Mouse (Mus musculus) heart, embryonic 10.5 days (tissue): Measurements from ENCODE around the gene Tmem181a. TPM values are rescaled to one million over a fixed set of nuclear protein-coding genes. Genes with fewer than 3 reads are reported as not detected.

ENCODE experiments used
- polyA plus RNA-seq: library from polyadenylated mRNA; unstranded; fragments of >200 nt; fragmentation: Nextera tagmentation; extraction: Ambion mirVana; gene quantifications from 2 replicates; pipeline ENCODE4 v1.2.1, GENCODE M21; 2016

Gene Tmem181a
- polyA plus RNA-seq, 1 experiment from 2014 or later, result 18.1 TPM

Other genes starting within 250 kb of the Tmem181a start
- gene Serac1, start 177.1 kb upstream of the Tmem181a start, polyA plus RNA-seq, result 4.9 and 5.5 TPM in 2 replicates
- 150 TPM in 2 replicates for gene Gtf2h5, start 177.1 kb upstream of the Tmem181a start, polyA plus RNA-seq
- gene Tulp4, start 150.4 kb upstream of the Tmem181a start, polyA plus RNA-seq, result 81.8 and 97.4 TPM in 2 replicates
- gene Dynlt1a, start 60.6 kb downstream of the Tmem181a start, polyA plus RNA-seq, result 13.7 and 17.6 TPM in 2 replicates
- 422 and 472 TPM in 2 replicates for gene Dynlt1b, start 173.3 kb downstream of the Tmem181a start, polyA plus RNA-seq